Mouse (Mus musculus): ENCODE measurements around the gene Srsf7. TPM values are rescaled to one million over a fixed set of nuclear protein-coding genes. Genes with fewer than 3 reads are reported as not detected.

The Srsf7 gene
- total RNA-seq, 2 experiments from 2014 or later: 134 to 140 TPM

DNA sequence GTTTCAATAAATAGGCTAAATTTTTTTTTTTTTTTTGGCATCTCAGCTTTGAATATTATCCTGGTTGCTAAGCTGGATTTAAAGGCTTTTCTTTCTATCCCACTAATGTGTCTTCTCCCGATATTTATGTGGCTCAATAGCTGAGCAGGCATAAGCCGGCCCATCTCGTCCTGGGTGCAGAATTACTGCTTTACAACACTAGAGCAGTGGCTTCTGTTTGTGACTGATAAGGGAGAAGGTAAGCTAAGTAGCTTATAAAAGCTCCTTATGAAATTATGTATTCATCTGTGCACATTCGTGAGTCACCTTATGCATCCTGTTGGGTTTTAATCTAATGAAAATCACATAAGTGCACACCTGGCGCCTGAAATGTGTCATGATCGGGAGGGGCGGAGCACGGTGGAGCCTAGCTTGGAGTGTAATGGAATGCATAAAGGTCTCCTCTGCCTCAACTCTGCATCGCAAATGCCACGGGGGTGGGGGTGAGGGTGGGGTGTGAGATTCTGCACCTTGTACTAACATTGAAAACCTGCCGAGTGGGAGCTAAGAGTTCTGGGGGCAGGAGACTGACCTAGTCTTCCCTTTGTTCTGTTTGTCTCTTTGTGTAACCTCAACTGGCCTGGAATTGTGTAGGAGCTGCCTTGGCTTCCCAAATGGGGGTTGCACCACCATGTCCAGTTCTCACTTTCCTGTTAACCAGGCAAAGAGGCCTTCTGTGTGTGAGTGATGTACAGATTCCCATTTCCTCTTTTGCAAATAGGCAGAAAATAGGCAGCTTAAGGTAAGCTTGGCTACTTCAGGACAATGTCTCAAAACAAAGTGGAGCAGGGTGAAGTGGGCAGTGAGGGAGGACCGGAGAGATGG is 54.1 kb downstream of the Srsf7 start:
- no peak for DNase-seq

DNA sequence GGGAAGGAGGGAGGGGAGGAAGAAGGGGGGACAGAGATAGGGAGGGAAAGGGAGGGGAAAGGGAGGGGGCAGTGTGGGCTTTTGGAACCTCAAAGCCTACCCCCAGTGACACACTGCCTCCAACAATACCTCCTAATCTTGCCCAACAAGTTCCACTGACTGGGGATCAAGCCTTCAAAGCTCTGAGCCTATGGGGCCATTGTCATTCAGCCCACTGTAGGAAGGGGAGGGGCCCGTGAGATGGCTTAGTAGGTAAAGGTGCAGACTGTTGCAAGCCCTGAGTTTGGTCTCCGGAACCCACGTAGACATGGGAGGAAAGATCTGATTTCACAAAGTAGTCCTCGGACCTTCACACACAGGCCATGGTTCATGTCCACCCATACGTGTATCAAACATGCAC is 55.8 kb downstream of the Srsf7 start:
- no peak for DNase-seq

Other genes starting within 250 kb of the Srsf7 start
- gene Hnrnpll, start 145.0 kb downstream of the Srsf7 start, total RNA-seq (2021): 10 to 100 TPM; 62.3 to 66.0 TPM
- gene Galm, start 79.8 kb downstream of the Srsf7 start, total RNA-seq (2021): 1 to 10 TPM; 4.1 to 4.5 TPM
- gene Ttc39d, start 153 bp upstream of the Srsf7 start, total RNA-seq (2021): under 1 TPM; 0.18 to 0.27 TPM
- 1 to 10 TPM; 5.6 to 6.1 TPM for gene Gemin6, start 17.1 kb upstream of the Srsf7 start, total RNA-seq (2021)
- 10 to 100 TPM; 20.8 to 22.1 TPM for gene Morn2, start 82.9 kb upstream of the Srsf7 start, total RNA-seq (2021)
- gene Dhx57, start 83.2 kb upstream of the Srsf7 start, total RNA-seq (2021): 10 to 100 TPM; 35.5 to 36.0 TPM
- 1 to 10 TPM; 2.3 to 3.3 TPM for gene Arhgef33, start 100.1 kb upstream of the Srsf7 start, total RNA-seq (2021)
- gene Gm10190, start 166.2 kb upstream of the Srsf7 start, total RNA-seq (2021): 1 to 10 TPM; 2.1 to 4.2 TPM